Mouse (Mus musculus): ENCODE measurements around the gene Rpl18. TPM values are rescaled to one million over a fixed set of nuclear protein-coding genes. Genes with fewer than 3 reads are reported as not detected.

Rpl18 gene
- polyA plus RNA-seq, 1 experiment, result 1,792 TPM

DNA sequence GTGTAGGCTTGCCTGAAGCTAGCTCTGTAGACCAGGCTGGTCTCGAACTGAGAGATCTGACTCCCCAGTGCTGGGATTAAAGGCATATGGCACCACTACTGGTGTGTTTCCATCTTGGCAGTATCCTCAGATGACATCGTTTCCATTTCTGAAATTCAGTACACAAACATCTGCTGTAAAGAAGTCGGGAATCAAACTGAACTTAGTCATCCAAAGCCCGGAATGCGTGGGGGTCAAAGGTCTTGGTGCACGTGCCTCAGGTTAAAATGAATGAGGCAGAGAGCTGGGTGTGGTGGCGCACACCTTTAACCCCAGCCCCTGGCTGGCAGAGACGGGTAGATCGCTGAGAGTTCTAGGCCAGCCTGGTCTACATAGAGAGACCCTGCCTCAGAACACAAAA lies 34.9 kb downstream of the Rpl18 start:
- 91% methylated on average over 9 of the region's 9 CpGs for WGBS

DNA sequence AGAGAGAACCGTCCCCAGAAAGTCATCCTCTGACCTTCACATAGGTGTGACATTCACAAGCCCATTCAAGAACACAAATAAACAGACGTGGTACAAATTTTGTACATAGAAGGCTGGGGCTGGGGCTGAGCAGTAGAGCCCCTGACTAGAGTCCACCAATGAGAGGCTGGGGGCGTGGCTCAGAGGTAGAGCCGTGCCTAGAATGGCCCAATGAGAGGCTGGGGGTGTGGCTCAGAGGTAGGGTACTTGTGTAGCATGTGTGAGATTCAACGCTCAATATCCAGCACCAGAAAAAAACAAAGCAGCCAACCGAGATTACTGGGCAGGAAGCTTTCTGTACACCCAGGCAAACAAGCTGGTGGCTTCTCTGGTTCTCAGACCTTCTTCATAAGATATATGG lies 40.4 kb downstream of the Rpl18 start:
- TF ChIP-seq CTCF (IDR thresholded peaks at IDR 0.05; ENCODE audit: extremely low read depth, insufficient read depth, insufficient read length, insufficient replicate concordance) (no peak), POLR2A (IDR thresholded peaks at IDR 0.05; ENCODE audit: low read depth, low read length) (no peak)
- WGBS, result 82% methylated on average over 6 of the region's 6 CpGs
- DNase-seq (ENCODE audit: low read depth in 1 of 2, low spot score in 2 of 2), result no peak
- no peak overlapping the region for H3K4me3 ChIP-seq (ENCODE audit: extremely low read depth, insufficient read depth, insufficient read length)
- no peaks in the 10 kb centered on the region for H3K36me3 ChIP-seq (ENCODE audit: control insufficient read depth, insufficient read depth, low read length)
- no peaks in the 10 kb centered on the region; the same call in 1 of the 2 replicates for H3K4me1 ChIP-seq (ENCODE audit: control insufficient read depth, insufficient read depth, insufficient read length)
- H3K27me3 ChIP-seq (ENCODE audit: control insufficient read depth, insufficient read depth, low read length), result peaks cover 9% of the 10 kb centered on the region; the same call in 1 of the 2 replicates
- no peak overlapping the region for H3K27ac ChIP-seq (ENCODE audit: insufficient read depth, low read length)

More for the DNA sequence above, 34.9 kb downstream of the Rpl18 start:
- H3K4me1 ChIP-seq (ENCODE audit: control insufficient read depth, insufficient read depth, insufficient read length), result no peaks in the 10 kb centered on the region
- TF ChIP-seq CTCF (IDR thresholded peaks at IDR 0.05; ENCODE audit: extremely low read depth, insufficient read depth, insufficient read length, insufficient replicate concordance) (no peak), POLR2A (IDR thresholded peaks at IDR 0.05; ENCODE audit: low read depth, low read length) (no peak)
- H3K36me3 ChIP-seq (ENCODE audit: control insufficient read depth, insufficient read depth, low read length), result no peaks in the 10 kb centered on the region
- H3K4me3 ChIP-seq (ENCODE audit: extremely low read depth, insufficient read depth, insufficient read length), result no peak overlapping the region
- H3K27me3 ChIP-seq (ENCODE audit: control insufficient read depth, insufficient read depth, low read length), result no peaks in the 10 kb centered on the region
- H3K27ac ChIP-seq (ENCODE audit: insufficient read depth, low read length), result no peak overlapping the region
- DNase-seq (ENCODE audit: low read depth in 1 of 2, low spot score in 2 of 2), result no peak

DNA sequence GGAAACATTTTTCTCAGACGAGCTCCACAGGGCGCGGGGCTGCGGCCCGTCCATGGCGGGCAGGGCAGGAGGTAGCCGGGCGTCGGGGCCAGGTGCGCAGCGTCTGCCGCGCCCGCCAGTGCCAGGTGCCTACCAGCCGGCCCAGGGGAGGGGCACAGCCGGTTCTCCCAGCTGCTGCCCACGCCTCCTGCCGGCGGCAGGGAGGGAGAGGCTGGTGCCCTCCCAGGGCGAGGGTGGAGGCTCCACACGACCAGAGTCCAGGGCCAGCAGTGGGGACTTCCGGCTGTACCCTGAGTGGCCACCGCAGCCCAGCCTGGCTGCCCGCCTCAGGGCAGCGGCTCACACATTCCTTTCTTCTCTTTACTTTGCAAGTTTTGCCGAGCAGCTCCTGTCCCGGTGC lies 44.1 kb downstream of the Rpl18 start:
- TF ChIP-seq POLR2A (IDR thresholded peaks at IDR 0.05; ENCODE audit: low read depth, low read length) (no peak), CTCF (IDR thresholded peaks at IDR 0.05; ENCODE audit: extremely low read depth, insufficient read depth, insufficient read length, insufficient replicate concordance) (no peak)
- 19% methylated on average over 27 of the region's 27 CpGs for WGBS
- no peak overlapping the region for H3K4me3 ChIP-seq (ENCODE audit: extremely low read depth, insufficient read depth, insufficient read length)
- no peak overlapping the region for H3K27ac ChIP-seq (ENCODE audit: insufficient read depth, low read length)
- no peak for DNase-seq (ENCODE audit: low read depth in 1 of 2, low spot score in 2 of 2)
- no peaks in the 10 kb centered on the region for H3K36me3 ChIP-seq (ENCODE audit: control insufficient read depth, insufficient read depth, low read length)
- H3K4me1 ChIP-seq (ENCODE audit: control insufficient read depth, insufficient read depth, insufficient read length), result no peaks in the 10 kb centered on the region; the same call in 1 of the 2 replicates
- peaks cover 9% of the 10 kb centered on the region; the same call in 1 of the 2 replicates for H3K27me3 ChIP-seq (ENCODE audit: control insufficient read depth, insufficient read depth, low read length)

GRCm38 (mm10) chr7:45760151-45760550 lies 44.9 kb downstream of the Rpl18 start:
- Histone ChIP-seq H3K36me3 (ENCODE audit: control insufficient read depth, insufficient read depth, low read length) (no peaks in the 10 kb centered on the region), H3K4me1 (ENCODE audit: control insufficient read depth, insufficient read depth, insufficient read length) (no peaks in the 10 kb centered on the region; the same call in 1 of the 2 replicates), H3K27ac (ENCODE audit: insufficient read depth, low read length) (no peak overlapping the region), H3K27me3 (ENCODE audit: control insufficient read depth, insufficient read depth, low read length) (peaks cover 9% of the 10 kb centered on the region; the same call in 1 of the 2 replicates), H3K4me3 (ENCODE audit: extremely low read depth, insufficient read depth, insufficient read length) (no peak overlapping the region)
- WGBS, result 55% methylated on average over 5 of the region's 5 CpGs
- DNase-seq (ENCODE audit: low read depth in 1 of 2, low spot score in 2 of 2), result no peak
- TF ChIP-seq POLR2A (IDR thresholded peaks at IDR 0.05; ENCODE audit: low read depth, low read length) (no peak), CTCF (IDR thresholded peaks at IDR 0.05; ENCODE audit: extremely low read depth, insufficient read depth, insufficient read length, insufficient replicate concordance) (no peak)

GRCm38 (mm10) chr7:45765995-45766394 lies 50.7 kb downstream of the Rpl18 start:
- DNase-seq (ENCODE audit: low read depth in 1 of 2, low spot score in 2 of 2), result no peak
- H3K27me3 ChIP-seq (ENCODE audit: control insufficient read depth, insufficient read depth, low read length), result no peaks in the 10 kb centered on the region

GRCm38 (mm10) chr7:45766764-45767163 lies 51.5 kb downstream of the Rpl18 start:
- WGBS, result 83% methylated on average over 8 of the region's 8 CpGs
- Histone ChIP-seq H3K27ac (ENCODE audit: insufficient read depth, low read length) (no peak overlapping the region), H3K4me1 (ENCODE audit: control insufficient read depth, insufficient read depth, insufficient read length) (no peaks in the 10 kb centered on the region), H3K36me3 (ENCODE audit: control insufficient read depth, insufficient read depth, low read length) (no peaks in the 10 kb centered on the region), H3K27me3 (ENCODE audit: control insufficient read depth, insufficient read depth, low read length) (no peaks in the 10 kb centered on the region), H3K4me3 (ENCODE audit: extremely low read depth, insufficient read depth, insufficient read length) (no peak overlapping the region)
- TF ChIP-seq CTCF (IDR thresholded peaks at IDR 0.05; ENCODE audit: extremely low read depth, insufficient read depth, insufficient read length, insufficient replicate concordance), result no peak
- no peak for TF ChIP-seq POLR2A (IDR thresholded peaks at IDR 0.05; ENCODE audit: low read depth, low read length)
- DNase-seq (ENCODE audit: low read depth in 1 of 2, low spot score in 2 of 2), result no peak

More at GRCm38 (mm10) chr7:45765995-45766394, 50.7 kb downstream of the Rpl18 start:
- H3K36me3 ChIP-seq (ENCODE audit: control insufficient read depth, insufficient read depth, low read length), result no peaks in the 10 kb centered on the region
- no peaks in the 10 kb centered on the region for H3K4me1 ChIP-seq (ENCODE audit: control insufficient read depth, insufficient read depth, insufficient read length)
- no peak for TF ChIP-seq CTCF (IDR thresholded peaks at IDR 0.05; ENCODE audit: extremely low read depth, insufficient read depth, insufficient read length, insufficient replicate concordance)
- TF ChIP-seq POLR2A (IDR thresholded peaks at IDR 0.05; ENCODE audit: low read depth, low read length), result no peak
- WGBS, result 58% methylated on average over 8 of the region's 8 CpGs
- H3K4me3 ChIP-seq (ENCODE audit: extremely low read depth, insufficient read depth, insufficient read length), result no peak overlapping the region
- H3K27ac ChIP-seq (ENCODE audit: insufficient read depth, low read length), result no peak overlapping the region

- no peak for DNase-seq (ENCODE audit: low read depth in 1 of 2, low spot score in 2 of 2)
- WGBS, result 96% methylated on average over 6 of the region's 6 CpGs
- no peaks in the 10 kb centered on the region for H3K27me3 ChIP-seq (ENCODE audit: control insufficient read depth, insufficient read depth, low read length)
- TF ChIP-seq CTCF (IDR thresholded peaks at IDR 0.05; ENCODE audit: extremely low read depth, insufficient read depth, insufficient read length, insufficient replicate concordance), result no peak
- no peak for TF ChIP-seq POLR2A (IDR thresholded peaks at IDR 0.05; ENCODE audit: low read depth, low read length)
- H3K4me3 ChIP-seq (ENCODE audit: extremely low read depth, insufficient read depth, insufficient read length), result no peak overlapping the region
- no peak overlapping the region for H3K27ac ChIP-seq (ENCODE audit: insufficient read depth, low read length)
- no peaks in the 10 kb centered on the region for H3K4me1 ChIP-seq (ENCODE audit: control insufficient read depth, insufficient read depth, insufficient read length)
- no peaks in the 10 kb centered on the region for H3K36me3 ChIP-seq (ENCODE audit: control insufficient read depth, insufficient read depth, low read length)
Measured at GRCm38 (mm10) chr7:45767500-45767899, 52.2 kb downstream of the Rpl18 start.

Other genes with a start within 250 kb of the Rpl18 start
- gene Bax, start 248.6 kb upstream of the Rpl18 start, polyA plus RNA-seq (2012; rRNA removed), result 129 and 163 TPM in 2 replicates
- gene Tulp2, start 233.6 kb upstream of the Rpl18 start, polyA plus RNA-seq (2012; rRNA removed), result 0.04 and 0.49 TPM in 2 replicates
- 0.13 TPM in 1 of 2 replicates, not detected in the other for gene Gm45808, start 228.6 kb upstream of the Rpl18 start, polyA plus RNA-seq (2012; rRNA removed)
- gene Dhdh, start 226.7 kb upstream of the Rpl18 start, polyA plus RNA-seq (2012; rRNA removed), result 1.5 and 1.6 TPM in 2 replicates
- 171 and 188 TPM in 2 replicates for gene Nucb1, start 205.1 kb upstream of the Rpl18 start, polyA plus RNA-seq (2012; rRNA removed)
- 99.5 and 119 TPM in 2 replicates for gene Ppp1r15a, start 189.2 kb upstream of the Rpl18 start, polyA plus RNA-seq (2012; rRNA removed)
- 6.5 and 7.2 TPM in 2 replicates for gene Plekha4, start 189.1 kb upstream of the Rpl18 start, polyA plus RNA-seq (2012; rRNA removed)
- gene Hsd17b14, start 160.6 kb upstream of the Rpl18 start, polyA plus RNA-seq (2012; rRNA removed), result 1.7 TPM in 2 replicates
- gene Bcat2, start 145.3 kb upstream of the Rpl18 start, polyA plus RNA-seq (2012; rRNA removed), result 50.8 and 55.6 TPM in 2 replicates
- 0.90 and 2.8 TPM in 2 replicates for gene Fgf21, start 100.0 kb upstream of the Rpl18 start, polyA plus RNA-seq (2012; rRNA removed)
- gene Fut1, start 98.2 kb upstream of the Rpl18 start, polyA plus RNA-seq (2012; rRNA removed), result 0.71 and 1.1 TPM in 2 replicates
- gene Izumo1, start 93.6 kb upstream of the Rpl18 start, polyA plus RNA-seq (2012; rRNA removed), result 0.46 and 0.63 TPM in 2 replicates
- 18.8 and 20.1 TPM in 2 replicates for gene Rasip1, start 88.0 kb upstream of the Rpl18 start, polyA plus RNA-seq (2012; rRNA removed)
- gene Mamstr, start 75.5 kb upstream of the Rpl18 start, polyA plus RNA-seq (2012; rRNA removed), result 2.5 and 2.7 TPM in 2 replicates
- 0.04 TPM in 1 of 2 replicates, not detected in the other for gene Fut2, start 49.1 kb upstream of the Rpl18 start, polyA plus RNA-seq (2012; rRNA removed)
- gene Ntn5, start 31.4 kb upstream of the Rpl18 start, polyA plus RNA-seq (2012; rRNA removed), result 2.2 and 5.1 TPM in 2 replicates
- gene Sec1, start 21.1 kb upstream of the Rpl18 start, polyA plus RNA-seq (2012; rRNA removed), result 0.68 and 1.5 TPM in 2 replicates
- gene Car11, start 15.6 kb upstream of the Rpl18 start, polyA plus RNA-seq (2012; rRNA removed), result 2.4 and 4.6 TPM in 2 replicates
- gene Dbp, start 10.4 kb upstream of the Rpl18 start, polyA plus RNA-seq (2012; rRNA removed), result 20.0 and 30.1 TPM in 2 replicates
- 41.0 and 56.3 TPM in 2 replicates for gene Sphk2, start 2.5 kb downstream of the Rpl18 start, polyA plus RNA-seq (2012; rRNA removed)
- gene Fam83e, start 5.8 kb downstream of the Rpl18 start, polyA plus RNA-seq (2012; rRNA removed), result 0.09 and 0.26 TPM in 2 replicates
- gene Spaca4, start 10.4 kb downstream of the Rpl18 start, polyA plus RNA-seq (2012; rRNA removed), result not detected in 2 replicates
- 3.6 and 3.7 TPM in 2 replicates for gene Lmtk3, start 68.3 kb downstream of the Rpl18 start, polyA plus RNA-seq (2012; rRNA removed)
- 0.49 and 0.76 TPM in 2 replicates for gene Sult2b1, start 69.2 kb downstream of the Rpl18 start, polyA plus RNA-seq (2012; rRNA removed)
- 21.6 and 21.7 TPM in 2 replicates for gene Cyth2, start 99.1 kb downstream of the Rpl18 start, polyA plus RNA-seq (2012; rRNA removed)
- 0.26 TPM in 1 of 2 replicates, not detected in the other for gene Kcnj14, start 109.3 kb downstream of the Rpl18 start, polyA plus RNA-seq (2012; rRNA removed)
- gene Grwd1, start 115.5 kb downstream of the Rpl18 start, polyA plus RNA-seq (2012; rRNA removed), result 15.2 and 17.1 TPM in 2 replicates
- gene Kdelr1, start 157.3 kb downstream of the Rpl18 start, polyA plus RNA-seq (2012; rRNA removed), result 78.7 and 92.6 TPM in 2 replicates
- gene Grin2d, start 162.9 kb downstream of the Rpl18 start, polyA plus RNA-seq (2012; rRNA removed), result 0.68 and 1.2 TPM in 2 replicates
- 0.28 and 0.56 TPM in 2 replicates for gene Syngr4, start 181.3 kb downstream of the Rpl18 start, polyA plus RNA-seq (2012; rRNA removed)
- gene Tmem143, start 181.5 kb downstream of the Rpl18 start, polyA plus RNA-seq (2012; rRNA removed), result 16.6 and 24.5 TPM in 2 replicates
- gene Emp3, start 205.9 kb downstream of the Rpl18 start, polyA plus RNA-seq (2012; rRNA removed), result 245 and 301 TPM in 2 replicates
- gene Ccdc114, start 208.6 kb downstream of the Rpl18 start, polyA plus RNA-seq (2012; rRNA removed), result 1.7 TPM in 2 replicates

Data from spleen, adult 2 months (tissue).